Mouse (Mus musculus): ENCODE results near the gene Sema3a. TPM values are rescaled to one million over a fixed set of nuclear protein-coding genes. Genes with fewer than 3 reads are reported as not detected.

Sema3a gene
- total RNA-seq, 2 experiments from 2014 or later = 1.6 to 2.0 TPM

DNA sequence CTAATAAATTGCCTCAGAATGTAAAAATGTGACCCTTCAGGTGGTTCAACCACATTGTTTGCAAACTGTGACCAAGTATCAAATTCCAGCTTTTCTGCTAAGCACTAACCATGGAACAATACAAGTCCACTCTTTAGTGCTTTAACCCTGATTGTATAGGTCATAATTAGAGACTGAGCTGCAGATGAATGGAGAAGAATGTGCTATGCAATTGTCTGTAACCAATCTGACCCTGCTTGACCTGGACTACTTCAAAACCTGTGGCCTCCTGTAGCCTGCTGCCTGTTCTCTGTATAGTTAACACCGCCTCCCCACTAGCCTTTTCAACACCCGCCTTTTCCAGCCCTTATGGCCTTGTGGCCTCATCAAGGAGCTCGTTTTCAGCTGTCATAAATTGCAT, 72.7 kb downstream of the Sema3a start:
- H3K4me3 ChIP-seq = no peak overlapping the region
- H3K27ac ChIP-seq = no peak overlapping the region
- no peak for DNase-seq (ENCODE audit: low spot score in 2 of 2)
- TF ChIP-seq CTCF (conservative IDR thresholded peaks at IDR 0.05) = no peak

DNA sequence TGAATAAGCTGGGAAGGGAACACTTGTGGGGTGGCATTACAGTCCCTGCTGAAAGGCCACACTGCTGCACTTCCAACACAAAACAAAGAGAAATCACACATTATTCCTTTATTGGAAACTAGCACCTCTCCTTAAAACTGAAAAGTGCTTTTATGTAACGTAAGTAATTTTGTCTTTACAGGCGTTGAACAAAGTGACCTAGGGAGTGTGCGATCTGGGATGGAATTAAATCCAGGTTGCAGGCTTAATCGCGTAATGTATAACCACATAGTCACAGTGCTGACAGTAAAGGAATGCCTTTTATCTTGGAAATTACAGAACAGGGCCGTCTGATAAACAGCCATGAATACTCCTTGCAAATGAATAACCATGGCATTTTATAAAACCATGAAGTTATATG, 74.5 kb downstream of the Sema3a start:
- DNase-seq (ENCODE audit: low spot score in 2 of 2) = no peak
- Histone ChIP-seq H3K27ac (no peak overlapping the region), H3K4me3 (no peak overlapping the region)
- TF ChIP-seq CTCF (conservative IDR thresholded peaks at IDR 0.05) = no peak

DNA sequence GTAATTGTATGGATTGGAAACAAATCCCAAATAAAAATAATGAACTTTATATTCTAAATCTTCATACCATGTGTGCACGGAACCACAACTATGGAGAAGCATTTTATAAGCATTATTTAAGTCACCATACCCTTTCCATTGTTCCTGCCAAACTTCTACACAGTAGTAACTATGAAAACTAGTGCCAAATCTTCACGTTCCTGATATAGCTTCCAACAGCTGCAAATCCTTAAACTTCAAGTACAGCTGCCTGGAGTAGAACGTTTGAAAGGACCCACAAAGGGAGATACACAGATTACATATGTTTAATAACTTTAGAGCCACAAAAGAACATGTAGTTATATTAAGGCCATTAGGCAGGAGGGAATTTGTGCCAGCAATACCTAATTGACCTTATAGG, 130.1 kb downstream of the Sema3a start:
- no peak overlapping the region for H3K4me3 ChIP-seq
- DNase-seq (ENCODE audit: low spot score in 2 of 2) = no peak
- TF ChIP-seq CTCF (conservative IDR thresholded peaks at IDR 0.05) = no peak
- H3K27ac ChIP-seq = no peak overlapping the region

DNA sequence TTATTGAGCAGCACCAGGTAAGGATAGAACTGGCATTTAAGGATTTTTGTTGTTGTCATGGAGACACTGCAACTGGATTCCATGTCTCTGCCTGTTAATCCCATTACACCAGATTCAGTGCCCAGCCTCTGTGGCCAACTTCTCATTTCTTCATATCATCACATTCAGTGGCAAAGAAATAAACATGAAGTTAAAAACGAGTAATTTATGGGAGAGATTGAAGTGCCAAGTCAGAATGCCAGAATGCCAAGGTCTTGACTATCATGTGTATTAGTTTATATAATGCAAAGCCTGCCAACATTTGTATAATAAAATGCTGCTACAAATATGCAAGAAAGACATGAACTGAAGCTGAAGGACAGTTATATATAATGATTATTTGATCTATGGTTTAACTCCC, 131.1 kb downstream of the Sema3a start:
- H3K4me3 ChIP-seq = no peak overlapping the region
- no peak for DNase-seq (ENCODE audit: low spot score in 2 of 2)
- no peak overlapping the region for H3K27ac ChIP-seq
- no peak for TF ChIP-seq CTCF (conservative IDR thresholded peaks at IDR 0.05)

DNA sequence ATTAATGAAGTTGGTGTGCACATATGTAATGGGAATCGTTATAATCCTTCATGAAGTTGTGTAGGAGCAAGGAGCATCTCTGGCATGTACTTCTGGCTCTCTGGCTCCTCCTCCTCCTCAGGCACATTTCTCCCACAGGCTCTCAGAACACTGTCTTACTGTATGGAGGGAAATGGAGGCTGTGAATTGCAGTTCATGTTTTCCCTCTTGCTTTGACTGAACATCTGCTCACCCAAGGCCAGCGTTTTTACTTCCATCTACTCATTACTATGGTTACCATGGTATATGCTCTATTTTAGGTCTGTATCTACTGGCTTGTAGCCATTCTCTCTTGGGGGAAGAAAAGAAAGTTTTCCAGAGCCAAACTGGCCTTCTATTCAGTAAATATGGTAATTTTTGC, 137.9 kb downstream of the Sema3a start:
- TF ChIP-seq CTCF (conservative IDR thresholded peaks at IDR 0.05) = no peak
- no peak overlapping the region for H3K4me3 ChIP-seq
- no peak for DNase-seq (ENCODE audit: low spot score in 2 of 2)
- H3K27ac ChIP-seq = no peak overlapping the region

DNA sequence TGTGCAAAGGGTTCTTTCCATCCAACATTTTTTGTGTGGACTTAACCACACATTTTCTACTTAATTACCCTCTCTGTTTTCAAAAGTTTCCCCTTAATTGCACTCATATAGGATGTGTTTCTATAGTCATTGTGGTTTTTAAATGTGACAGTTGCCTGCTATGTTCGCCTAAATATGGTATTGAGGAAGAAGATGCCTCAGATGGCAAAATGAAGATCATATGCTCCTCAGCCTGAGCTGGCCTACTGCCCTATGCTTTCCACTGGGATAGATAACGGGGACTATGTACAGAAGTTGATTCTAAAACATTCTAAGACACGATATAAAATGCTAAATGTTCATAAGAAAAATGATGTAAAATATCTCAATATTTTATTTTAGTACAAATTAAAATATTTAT, 138.3 kb downstream of the Sema3a start:
- no peak for DNase-seq (ENCODE audit: low spot score in 2 of 2)
- Histone ChIP-seq H3K27ac (no peak overlapping the region), H3K4me3 (no peak overlapping the region)
- no peak for TF ChIP-seq CTCF (conservative IDR thresholded peaks at IDR 0.05)

DNA sequence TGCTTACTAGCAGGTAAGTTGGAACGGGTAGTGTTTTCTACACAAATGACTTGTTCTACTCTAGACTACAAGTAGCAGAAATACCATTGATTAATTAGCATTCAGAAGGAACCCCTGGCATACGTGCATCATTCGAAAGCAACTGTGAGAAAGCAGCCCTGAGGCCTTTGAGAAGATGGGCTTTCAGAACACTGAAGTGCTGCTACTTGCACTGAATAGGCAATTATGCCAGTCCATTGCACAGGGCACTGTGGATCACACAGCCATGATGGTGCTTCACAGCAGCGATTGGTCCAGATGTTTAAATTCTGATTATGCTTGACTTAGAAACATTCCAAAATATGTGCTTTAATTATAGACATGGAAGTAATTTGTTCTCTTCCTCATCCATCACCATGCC, 187.5 kb downstream of the Sema3a start:
- Histone ChIP-seq H3K4me3 (no peak overlapping the region), H3K27ac (no peak overlapping the region)
- DNase-seq (ENCODE audit: low spot score in 2 of 2) = no peak
- TF ChIP-seq CTCF (conservative IDR thresholded peaks at IDR 0.05) = no peak

DNA sequence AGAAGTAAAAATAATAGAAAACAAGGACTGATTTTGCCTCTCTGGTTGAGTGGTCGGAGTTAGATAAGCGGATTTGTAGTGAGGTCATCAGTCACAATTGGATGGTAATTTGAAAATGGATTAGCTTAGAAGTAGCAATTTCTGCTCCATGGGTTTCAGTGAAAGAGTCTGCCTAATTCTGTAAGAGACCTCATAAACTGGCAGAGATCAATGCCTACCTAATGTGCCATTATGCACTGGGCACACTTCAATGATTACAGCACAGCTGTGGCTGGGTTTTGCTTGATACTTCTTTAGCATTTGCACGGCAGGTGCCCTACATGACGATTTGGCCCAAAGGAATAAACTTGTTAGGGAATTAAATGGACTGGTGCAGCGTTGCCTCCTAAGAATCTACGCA, 188.8 kb downstream of the Sema3a start:
- no peak for DNase-seq (ENCODE audit: low spot score in 2 of 2)
- no peak overlapping the region for H3K27ac ChIP-seq
- no peak overlapping the region for H3K4me3 ChIP-seq
- no peak for TF ChIP-seq CTCF (conservative IDR thresholded peaks at IDR 0.05)

DNA sequence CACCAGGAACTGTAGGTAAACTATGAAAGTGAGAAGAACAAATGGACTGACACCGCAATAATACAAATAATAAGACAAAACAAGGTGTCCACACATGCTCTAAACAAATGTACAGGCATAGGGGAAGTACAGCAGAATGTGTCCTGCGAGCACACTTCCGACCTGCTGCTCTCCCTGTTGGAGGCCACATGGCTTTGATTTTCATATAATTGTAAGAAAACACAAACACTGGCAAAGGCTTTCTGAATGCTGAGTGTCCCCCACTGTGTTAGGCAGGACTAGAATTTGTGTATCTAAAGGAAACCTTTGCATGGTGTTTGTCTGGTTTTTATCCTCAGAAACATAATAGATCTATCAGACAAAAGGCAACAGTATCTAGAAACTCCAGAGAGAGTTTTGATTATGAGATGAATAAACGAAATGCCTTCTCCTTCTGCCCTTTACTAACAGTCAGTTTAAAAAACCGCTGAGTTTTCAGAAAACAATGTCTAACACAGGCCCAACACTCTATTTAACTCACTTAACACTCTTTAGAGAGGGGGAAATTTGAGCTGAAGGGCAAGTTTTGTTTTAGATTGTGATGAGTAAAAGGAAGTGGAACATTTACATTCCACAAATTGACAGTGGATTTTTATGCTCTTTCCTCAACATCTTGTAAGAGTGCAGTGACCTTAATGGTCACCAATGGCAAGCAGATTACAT, 193.7 kb downstream of the Sema3a start:
- no peak overlapping the region for H3K4me3 ChIP-seq
- TF ChIP-seq CTCF (conservative IDR thresholded peaks at IDR 0.05) = no peak
- DNase-seq (ENCODE audit: low spot score in 2 of 2) = no peak
- no peak overlapping the region for H3K27ac ChIP-seq

DNA sequence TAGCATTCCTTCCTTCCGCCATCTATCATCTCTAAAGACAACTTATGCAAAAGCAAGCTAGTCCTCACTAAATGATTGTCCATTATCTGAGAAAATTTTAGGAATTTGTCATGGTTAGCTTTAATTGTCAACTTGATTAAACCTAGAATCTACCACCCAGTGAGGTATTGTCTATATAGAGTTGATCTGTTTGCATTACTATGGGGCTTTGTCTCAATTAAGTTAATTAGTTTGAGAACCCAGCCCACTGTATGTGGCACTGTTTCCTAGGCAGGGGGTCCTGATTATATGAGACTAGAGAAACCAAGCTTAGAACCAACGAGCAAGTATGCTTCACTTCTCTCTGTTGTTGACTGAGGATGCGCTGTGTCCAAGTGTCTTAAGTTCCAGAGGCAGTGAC, 194.9 kb downstream of the Sema3a start:
- no peak for TF ChIP-seq CTCF (conservative IDR thresholded peaks at IDR 0.05)
- Histone ChIP-seq H3K4me3 (no peak overlapping the region), H3K27ac (no peak overlapping the region)
- DNase-seq (ENCODE audit: low spot score in 2 of 2) = no peak

DNA sequence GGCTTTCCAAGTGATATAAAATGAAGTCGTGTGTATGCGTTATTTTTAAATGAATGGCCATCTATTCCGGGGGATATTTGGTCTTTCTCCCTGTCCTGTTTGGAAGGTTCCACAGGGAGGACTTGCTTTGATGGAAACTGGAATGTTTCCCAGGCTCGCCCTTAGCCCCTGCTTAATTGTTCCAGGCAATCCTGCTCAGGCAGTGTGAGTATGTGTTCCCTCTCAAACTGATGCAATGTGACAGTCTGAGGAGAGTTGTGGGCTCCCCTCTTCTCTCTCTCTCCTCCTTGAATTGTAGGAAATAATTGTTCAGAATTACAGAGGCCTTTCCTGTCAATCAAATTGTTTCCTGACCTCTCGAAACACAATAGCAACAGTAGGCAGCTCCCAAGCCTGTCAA, 202.1 kb downstream of the Sema3a start:
- no peak for TF ChIP-seq CTCF (conservative IDR thresholded peaks at IDR 0.05)
- no peak overlapping the region for H3K4me3 ChIP-seq
- H3K27ac ChIP-seq = no peak overlapping the region
- DNase-seq (ENCODE audit: low spot score in 2 of 2) = no peak

DNA sequence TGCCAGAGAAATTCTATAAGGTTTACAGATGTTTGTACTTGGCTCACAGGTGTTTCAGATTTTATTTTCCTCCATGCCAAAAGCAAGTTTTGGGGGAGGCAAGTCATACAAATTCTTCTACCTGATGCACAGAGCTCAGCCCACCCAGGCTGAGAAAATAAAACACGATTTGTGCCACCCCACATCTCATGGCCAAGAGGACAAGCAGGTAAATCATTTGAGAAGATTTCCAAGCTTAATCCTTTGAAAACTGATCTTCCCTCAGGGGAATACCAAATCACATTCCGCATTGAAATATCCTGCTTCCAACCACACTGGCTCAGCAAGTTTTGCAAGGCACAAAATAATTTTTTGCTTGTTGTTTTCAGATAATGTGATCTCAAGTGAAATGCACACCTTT, 206.2 kb downstream of the Sema3a start:
- H3K4me3 ChIP-seq = no peak overlapping the region
- no peak for TF ChIP-seq CTCF (conservative IDR thresholded peaks at IDR 0.05)
- DNase-seq (ENCODE audit: low spot score in 2 of 2) = no peak
- H3K27ac ChIP-seq = no peak overlapping the region

DNA sequence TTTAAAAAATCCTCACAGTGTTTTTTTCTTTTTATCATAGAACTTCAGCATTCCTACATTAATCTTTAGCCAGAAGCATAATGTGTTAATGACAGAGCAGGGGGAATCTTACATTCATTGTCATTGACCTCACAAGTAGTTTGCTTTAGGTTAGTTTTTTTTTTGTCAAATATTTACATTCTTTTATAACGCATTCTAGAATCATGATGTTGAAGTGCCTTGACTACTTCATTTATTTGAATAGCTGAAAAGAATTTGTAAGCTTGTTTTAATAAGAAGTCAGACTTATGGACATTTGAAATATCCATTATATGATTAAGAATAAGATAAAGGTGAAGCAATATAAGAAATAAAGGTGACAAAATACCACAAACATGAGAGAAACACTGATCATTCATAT, 212.5 kb downstream of the Sema3a start:
- DNase-seq (ENCODE audit: low spot score in 2 of 2) = no peak
- Histone ChIP-seq H3K27ac (no peak overlapping the region), H3K4me3 (no peak overlapping the region)
- no peak for TF ChIP-seq CTCF (conservative IDR thresholded peaks at IDR 0.05)

DNA sequence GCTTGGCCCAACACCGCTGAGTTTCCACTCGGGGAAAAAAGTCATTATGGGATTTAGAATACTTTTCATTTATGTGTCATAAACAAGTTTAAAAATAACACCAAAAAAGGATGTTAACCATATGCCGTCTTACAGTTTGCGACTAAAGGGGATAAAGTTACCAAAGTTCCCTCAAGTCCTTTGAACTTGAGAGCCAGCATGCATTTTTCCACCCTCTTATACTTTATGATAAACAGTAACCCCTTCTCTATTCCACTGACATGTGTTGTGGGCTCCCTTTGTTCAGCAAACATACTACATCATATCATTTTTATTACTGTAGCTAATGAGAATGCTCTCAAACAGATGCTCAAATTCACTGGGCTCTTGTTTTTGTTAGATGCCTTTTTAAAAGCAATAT, 221.9 kb downstream of the Sema3a start:
- no peak for DNase-seq (ENCODE audit: low spot score in 2 of 2)
- no peak for TF ChIP-seq CTCF (conservative IDR thresholded peaks at IDR 0.05)
- Histone ChIP-seq H3K27ac (no peak overlapping the region), H3K4me3 (no peak overlapping the region)

DNA sequence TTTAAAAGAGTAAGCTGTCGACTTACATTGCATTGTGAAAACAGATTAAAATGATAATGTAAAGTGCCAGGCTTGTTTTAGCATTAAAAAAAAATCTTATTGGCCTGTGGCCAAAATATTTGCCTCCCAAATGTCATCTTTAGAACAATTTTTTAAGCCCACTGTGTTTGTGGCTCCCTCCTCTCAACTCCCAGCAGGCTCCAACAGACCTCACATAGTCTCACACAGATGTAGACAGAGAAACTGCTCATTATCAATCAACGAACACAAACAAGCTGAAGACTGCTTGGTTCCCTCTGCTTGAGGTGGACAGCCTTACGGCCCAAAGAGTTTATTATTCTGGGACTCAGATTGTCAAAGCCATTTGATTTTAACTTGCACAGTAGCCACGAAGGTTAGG, 226.4 kb downstream of the Sema3a start:
- H3K27ac ChIP-seq = no peak overlapping the region
- DNase-seq (ENCODE audit: low spot score in 2 of 2) = no peak
- H3K4me3 ChIP-seq = no peak overlapping the region
- no peak for TF ChIP-seq CTCF (conservative IDR thresholded peaks at IDR 0.05)

Data from layer of hippocampus, adult 2 months (tissue).